Mouse (Mus musculus) right cerebral cortex, postnatal 14 days (tissue): Measurements from ENCODE around the gene Mroh3.

Source experiments
- DNase-seq: peaks from one replicate; pipeline ENCODE4 v3.0.0; 2022

The Mroh3 gene

GRCm38 (mm10) chr1:136212803-136213202 lies at the start of gene Mroh3:
Mroh3 (minus strand) TSS chr1:136212828.
- no peak for DNase-seq

- DNase-seq = no peak
These were observed 48.1 kb upstream of the Mroh3 start, which contains the start of gene Gpr25 for GRCm38 (mm10) chr1:136260635-136261238. Gpr25 (minus strand) TSS chr1:136260873.

- peak; percentile 69 for DNase-seq
These were observed 47.4 kb upstream of the Mroh3 start for GRCm38 (mm10) chr1:136259893-136260634.

DNA sequence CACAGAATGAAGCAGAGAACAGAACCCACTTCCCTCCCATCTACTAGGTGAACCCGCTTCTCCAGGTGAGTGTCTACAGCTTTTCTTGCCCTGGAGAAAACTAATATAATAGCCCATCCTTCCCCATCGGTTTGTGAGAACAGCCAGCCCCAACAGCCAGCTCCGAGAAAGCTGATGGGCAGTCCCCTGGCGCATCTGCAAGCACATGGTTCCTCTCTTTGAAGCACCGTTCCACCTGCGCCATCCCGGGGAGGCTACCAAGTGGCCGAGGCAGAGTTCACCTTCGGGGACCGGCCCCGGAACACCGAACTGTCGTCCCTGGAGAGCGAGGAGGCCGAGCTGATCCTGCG lies 46.9 kb upstream of the Mroh3 start:
- DNase-seq = no peak

GRCm38 (mm10) chr1:136258495-136258894 lies 45.9 kb upstream of the Mroh3 start:
- DNase-seq = no peak

- DNase-seq = no peak
These were observed 43.0 kb upstream of the Mroh3 start for GRCm38 (mm10) chr1:136255657-136256056.

- no peak for DNase-seq
These were observed 42.5 kb upstream of the Mroh3 start for GRCm38 (mm10) chr1:136255174-136255573.

GRCm38 (mm10) chr1:136254503-136255065 lies 42.0 kb upstream of the Mroh3 start:
- DNase-seq = no peak

DNA sequence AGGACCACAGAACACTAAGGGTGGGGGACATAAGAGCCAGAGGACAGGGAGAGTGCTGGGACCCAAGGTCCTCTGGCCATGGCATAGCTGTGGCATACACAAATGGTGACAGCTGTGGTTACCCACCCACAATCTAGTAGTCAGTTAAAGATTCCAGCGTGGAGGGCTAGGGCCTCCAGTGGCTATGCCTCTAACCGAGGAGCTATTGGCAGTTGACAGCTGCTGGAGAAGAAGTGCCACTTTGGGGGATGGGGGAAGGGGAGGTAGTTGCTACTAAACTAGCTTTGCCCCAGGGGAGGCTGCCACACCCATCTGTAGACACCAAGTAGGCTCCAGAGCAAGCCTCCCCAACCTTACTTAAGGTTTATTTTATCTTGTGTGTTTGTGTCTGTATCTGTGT lies 40.8 kb upstream of the Mroh3 start:
- DNase-seq = no peak

GRCm38 (mm10) chr1:136249662-136250061 lies 37.0 kb upstream of the Mroh3 start:
- DNase-seq = no peak

DNA sequence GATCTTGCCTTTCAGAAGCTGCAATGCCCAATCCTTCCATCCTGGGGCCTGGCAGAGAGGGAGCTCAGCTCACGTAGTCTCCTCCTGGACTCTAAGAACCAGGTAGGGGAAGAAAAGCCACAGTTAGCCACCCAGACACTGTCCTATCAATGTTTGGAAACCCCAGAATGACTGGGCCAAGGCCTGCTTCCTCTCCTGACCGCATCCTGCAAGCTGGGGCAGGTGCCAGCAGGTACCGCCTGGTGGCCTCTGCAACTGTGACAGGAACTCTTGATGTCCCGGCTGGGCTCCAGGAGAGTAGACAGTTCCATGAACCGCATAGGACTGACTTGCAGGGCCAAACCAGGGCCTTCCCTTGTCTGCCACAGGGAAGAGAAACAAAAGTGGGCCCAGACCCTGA lies 34.8 kb upstream of the Mroh3 start:
- no peak for DNase-seq

GRCm38 (mm10) chr1:136244469-136244868 lies 31.8 kb upstream of the Mroh3 start:
- no peak for DNase-seq

GRCm38 (mm10) chr1:136241801-136242200 lies 29.2 kb upstream of the Mroh3 start:
- no peak for DNase-seq

- DNase-seq = no peak
These were observed 25.9 kb upstream of the Mroh3 start for GRCm38 (mm10) chr1:136238495-136238894.

- no peak for DNase-seq
These were observed 22.0 kb upstream of the Mroh3 start for GRCm38 (mm10) chr1:136234595-136235092.

DNA sequence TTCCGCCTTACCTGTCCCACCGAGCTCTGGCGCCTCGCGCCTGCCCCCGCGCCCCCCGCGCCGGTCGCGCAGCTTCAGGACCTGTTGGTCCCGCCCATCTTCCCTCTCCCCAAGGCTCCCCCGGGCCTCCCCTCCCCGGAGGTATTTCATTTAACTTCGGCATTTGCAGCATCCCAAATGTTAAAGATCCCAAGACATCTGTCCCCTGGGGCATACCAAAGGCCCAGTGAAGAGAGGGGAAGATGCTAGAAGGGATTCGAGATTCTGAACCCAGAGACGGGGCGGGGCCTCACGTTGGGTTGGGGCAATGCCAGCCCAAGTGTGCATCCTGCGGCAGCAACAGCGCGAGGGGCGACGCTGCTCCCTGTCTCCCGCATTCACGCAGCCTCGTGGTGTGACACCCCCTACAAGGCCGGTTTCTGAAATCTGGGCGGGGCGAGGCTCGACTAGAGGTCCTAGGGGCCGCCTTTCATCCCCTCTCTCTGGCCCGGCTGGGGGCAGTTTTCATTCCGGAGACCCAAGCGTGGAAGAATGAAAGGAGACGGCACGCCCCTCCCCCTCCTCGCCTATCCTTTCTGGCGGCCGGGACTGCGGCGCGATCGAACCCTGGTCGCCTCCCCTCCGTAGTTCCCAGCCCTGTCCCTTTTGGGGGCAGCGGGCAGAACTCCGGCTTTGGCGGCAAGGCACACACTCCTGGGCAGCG lies 21.4 kb upstream of the Mroh3 start, which contains the start of gene Inava:
Inava (minus strand) TSS at position 373 of the 703 bp plus-strand sequence.
- peak; percentile 40 for DNase-seq

GRCm38 (mm10) chr1:136232986-136233790 lies 20.6 kb upstream of the Mroh3 start:
- no peak for DNase-seq

DNA sequence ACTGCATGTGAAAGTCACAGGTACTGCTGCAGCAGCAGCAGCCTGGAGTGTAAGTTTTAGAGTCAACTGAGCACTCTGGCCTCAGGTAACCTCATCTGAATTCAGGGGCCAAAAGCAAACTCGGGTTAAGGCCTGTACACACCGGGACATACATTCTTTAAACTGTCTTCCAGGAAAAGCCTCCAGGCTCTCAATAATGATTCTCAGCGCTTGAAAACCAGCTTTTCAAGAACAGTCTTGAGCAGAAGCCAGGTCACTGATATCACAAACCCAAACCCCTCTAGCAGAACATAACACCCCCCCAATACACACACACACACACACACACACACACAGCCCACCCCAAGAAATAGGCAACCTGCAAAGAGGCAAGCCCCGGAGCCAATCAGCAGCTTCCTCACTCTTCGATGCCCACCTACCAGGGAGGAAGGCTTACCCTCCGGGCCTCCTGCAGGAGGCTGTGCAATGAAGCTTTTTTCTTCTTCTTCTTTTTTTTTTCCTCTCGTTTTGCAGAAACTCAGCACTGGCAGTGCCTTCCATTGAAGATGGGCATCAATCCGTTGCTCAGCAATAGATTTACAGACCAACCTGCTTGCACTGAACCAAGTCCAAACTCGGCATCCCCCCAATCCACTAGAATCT lies 19.8 kb upstream of the Mroh3 start:
- DNase-seq = no peak

- no peak for DNase-seq
These were observed 19.0 kb upstream of the Mroh3 start for GRCm38 (mm10) chr1:136231596-136231995.

DNA sequence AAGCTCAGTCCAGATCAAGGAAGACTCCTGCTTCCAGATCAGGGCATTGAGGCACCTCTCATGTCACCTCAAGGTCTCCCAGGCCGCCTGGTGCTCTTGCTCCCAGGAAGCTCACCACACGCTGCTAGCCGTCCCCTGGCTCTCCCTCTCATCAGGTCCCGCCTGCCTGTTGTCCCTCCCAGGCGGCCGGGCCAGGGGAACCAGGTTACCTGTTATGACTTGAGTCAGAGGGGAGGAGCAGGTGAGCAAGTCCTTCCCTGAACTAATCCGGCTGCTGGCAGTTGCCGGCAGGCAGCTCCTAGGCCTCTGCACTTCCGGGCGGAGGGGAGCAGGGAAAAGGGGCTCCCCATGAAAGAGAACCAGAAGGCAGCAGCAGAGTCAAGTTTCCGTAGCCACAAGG lies 17.6 kb upstream of the Mroh3 start:
- no peak for DNase-seq

DNA sequence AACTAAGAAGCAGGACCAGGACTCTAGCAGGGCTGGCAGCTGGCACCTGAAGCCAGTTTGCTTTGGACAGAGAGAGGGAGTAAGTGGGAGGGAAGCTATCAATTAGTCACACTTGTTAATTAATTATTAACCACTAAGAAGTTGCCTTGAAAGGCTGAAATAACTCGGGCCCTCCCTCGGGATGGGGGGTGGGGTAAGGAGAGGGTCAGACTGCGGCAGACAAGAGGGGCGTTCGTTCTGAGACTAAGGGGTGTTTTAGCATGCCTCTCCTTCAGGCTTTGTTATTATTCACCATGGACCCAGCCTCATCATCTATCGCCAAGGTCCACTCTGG lies 16.4 kb upstream of the Mroh3 start:
- no peak for DNase-seq
